Mouse (Mus musculus) adrenal gland, adult (tissue): Measurements from ENCODE around the gene Clcnkb.

ENCODE experiments used
- DNase-seq, 2 experiments: peaks; one replicate each; pipeline ENCODE4 v3.0.0; 2022 to 2023; ENCODE audit warnings: low spot score in 1 of 2; ENCODE audit not compliant: inconsistent age in 2 of 2

The Clcnkb gene

DNA sequence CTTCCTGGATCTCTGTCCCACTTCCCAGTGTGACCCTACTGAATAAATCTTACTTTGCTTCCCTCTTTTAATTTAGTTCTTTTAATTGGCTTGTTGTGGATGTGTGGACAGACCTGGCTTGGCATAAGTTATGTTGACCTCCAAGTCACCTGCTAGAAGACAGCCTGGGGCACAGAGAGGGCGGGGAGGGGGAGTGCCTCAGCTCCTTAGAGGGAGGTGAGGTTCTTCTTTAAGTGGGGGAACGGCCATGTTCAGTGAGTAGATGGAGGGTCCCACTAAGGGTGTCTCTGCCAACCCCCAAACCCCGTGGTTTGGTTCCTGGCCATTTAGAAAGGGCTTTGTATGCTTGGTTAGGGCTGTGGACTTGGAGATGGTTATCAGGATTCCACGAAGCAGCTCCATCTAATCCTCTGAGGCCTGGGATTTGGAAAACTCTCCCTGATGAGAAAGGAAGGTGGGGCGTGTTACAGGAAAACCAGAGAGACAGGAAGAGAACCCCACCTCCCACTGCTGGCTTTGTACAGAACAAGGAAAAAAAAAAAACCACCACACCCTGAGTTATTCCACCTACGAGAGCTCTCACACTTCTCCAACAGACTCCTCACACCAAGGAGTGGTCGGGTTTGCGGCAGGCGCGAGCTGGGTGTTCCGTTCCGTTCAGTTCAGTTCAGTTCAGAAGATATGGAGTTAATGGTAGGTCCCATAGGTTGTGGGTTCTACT, 23.4 kb upstream of the Clcnkb start:
- DNase-seq, result peak in 1 of 2 experiments; percentile 41

GRCm38 (mm10) chr4:141435974-141436373, 20.2 kb upstream of the Clcnkb start, which contains the start of gene Srarp:
Srarp (minus strand) TSS chr4:141436105.
- no peak for DNase-seq

- no peak for DNase-seq
Measured at GRCm38 (mm10) chr4:141433191-141433590, 17.4 kb upstream of the Clcnkb start.

DNA sequence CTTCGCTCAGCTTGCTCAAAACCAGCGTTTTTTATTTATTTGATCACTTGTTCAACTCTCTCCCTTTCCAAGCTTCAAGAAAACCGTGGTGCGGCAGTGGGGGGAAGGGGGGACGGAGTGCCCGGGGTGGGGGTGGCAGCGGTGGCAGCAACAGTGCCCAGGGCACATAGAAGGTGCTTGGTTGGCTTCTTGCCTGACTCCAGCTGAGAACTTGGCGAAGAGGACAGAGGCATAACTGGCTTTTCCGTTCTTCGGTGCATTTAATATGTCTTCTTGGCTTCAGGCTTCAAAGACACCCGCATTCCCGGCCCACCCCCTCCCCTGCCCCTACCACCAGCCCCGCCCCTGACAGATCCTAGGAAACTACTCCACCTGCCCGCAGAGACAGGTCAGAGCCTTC, 16.9 kb upstream of the Clcnkb start:
- peak in 1 of 2 experiments; percentile 66 for DNase-seq

DNA sequence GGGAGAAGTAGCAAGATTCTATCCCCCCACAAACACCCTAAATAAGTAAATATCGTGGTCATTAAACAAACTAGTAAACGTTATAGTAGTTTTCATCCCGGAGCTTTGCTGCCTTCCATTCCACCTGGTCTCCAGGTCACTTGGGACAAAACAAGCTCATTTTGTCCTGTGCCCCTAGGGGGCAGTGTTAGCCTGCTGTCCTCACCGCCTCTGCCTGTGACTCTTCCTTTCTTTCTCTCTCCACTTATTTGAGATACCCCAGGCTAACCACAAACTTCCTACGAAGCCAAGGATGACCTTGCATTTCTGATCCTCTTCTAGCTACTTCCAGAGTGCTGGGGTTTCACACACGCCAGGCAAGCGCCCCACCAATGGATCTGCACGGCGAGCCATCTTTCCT, 15.2 kb upstream of the Clcnkb start:
- peak; percentile 80 to 91 for DNase-seq

- DNase-seq, result peak; percentile 59 to 73
Measured at GRCm38 (mm10) chr4:141429847-141430246, 14.0 kb upstream of the Clcnkb start.

DNA sequence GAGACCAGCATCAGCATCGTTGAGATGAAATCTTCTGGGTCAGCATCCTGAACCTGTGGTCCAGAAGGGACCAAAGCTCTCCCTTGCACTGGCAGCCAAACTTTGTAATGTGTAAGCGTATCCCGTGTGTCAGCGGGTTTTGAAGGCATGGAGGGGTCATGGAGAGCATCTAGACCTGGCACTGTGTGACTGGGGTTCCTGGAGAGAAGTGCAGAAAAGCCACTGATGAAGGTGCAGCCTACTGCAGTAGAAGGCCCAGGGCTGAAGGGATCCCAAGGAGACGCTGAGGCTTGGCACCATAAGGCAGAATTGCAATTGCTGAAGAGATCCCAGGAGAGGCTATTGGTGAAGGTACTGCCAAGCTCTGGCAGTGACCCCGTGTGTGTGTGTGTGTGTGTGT, 13.6 kb upstream of the Clcnkb start:
- peak in 1 of 2 experiments; percentile 43 for DNase-seq

DNA sequence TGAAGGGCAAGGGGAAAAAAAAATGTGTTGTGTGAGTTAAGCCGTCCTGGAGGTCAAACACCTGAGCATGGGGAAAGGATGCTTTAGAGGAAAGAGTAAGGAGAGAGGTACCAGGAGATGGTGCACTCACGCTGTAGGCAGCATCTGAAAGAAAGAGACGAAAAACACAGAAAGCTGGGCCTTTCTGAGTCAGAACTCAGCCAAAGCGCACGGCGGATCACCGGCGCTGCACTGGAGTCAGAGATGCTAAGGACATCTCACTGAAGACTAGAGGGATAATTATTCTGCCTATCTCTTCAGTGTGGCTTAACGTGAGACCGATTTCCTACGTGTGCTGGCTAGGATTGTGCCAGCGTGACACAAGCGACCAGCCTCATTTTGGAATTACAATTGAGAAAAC, 12.1 kb upstream of the Clcnkb start:
- no peak for DNase-seq

- DNase-seq, result no peak
Measured at GRCm38 (mm10) chr4:141426796-141427745, 11.3 kb upstream of the Clcnkb start.

GRCm38 (mm10) chr4:141425484-141426479, 10.0 kb upstream of the Clcnkb start:
- peak; percentile 60 to 68 for DNase-seq

DNA sequence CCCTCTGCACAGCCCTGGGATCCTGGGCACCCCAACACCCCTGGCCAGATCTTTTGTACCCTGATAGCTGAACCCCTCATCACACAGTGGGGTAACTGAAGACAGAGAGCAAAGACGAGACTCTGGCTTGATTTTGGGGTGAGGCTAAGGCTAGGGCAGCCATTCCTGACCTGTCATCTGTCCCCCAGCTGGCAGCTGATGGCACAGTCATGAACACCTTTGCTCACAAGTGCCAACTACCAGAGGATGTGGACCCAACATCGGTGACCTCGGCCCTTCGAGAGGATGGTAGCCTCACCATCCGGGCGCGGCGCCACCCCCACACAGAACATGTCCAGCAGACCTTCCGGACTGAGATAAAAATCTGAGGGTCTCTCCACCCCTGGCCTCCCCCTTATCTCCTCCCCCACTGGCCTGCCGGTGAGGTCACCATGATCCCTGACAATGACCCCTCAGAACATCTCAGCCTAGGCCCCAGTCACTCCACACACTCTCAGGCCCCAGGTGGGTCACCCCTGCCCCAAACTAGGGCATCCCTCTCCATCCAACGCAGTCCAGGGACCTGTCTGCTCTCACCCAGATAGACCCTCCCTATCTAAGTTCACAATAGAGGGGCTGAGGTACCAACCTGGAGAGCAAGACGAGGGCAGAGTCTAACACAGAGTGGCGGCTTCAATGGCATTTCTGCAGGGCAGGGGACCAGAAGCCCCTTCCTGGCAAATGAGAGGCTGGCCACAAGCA, 8.0 kb upstream of the Clcnkb start:
- no peak for DNase-seq

- DNase-seq, result peak in 1 of 2 experiments; percentile 71
Measured at GRCm38 (mm10) chr4:141423288-141423687, 7.5 kb upstream of the Clcnkb start.

GRCm38 (mm10) chr4:141422841-141423240, 7.0 kb upstream of the Clcnkb start:
- no peak for DNase-seq

- DNase-seq, result peak in 1 of 2 experiments; percentile 62
Measured at GRCm38 (mm10) chr4:141421423-141421822, 5.6 kb upstream of the Clcnkb start.

GRCm38 (mm10) chr4:141420886-141421285, 5.1 kb upstream of the Clcnkb start:
- DNase-seq, result no peak

GRCm38 (mm10) chr4:141420192-141420829, 4.5 kb upstream of the Clcnkb start, which contains the start of gene Hspb7:
Hspb7 (plus strand) TSS chr4:141420779.
- no peak for DNase-seq

DNA sequence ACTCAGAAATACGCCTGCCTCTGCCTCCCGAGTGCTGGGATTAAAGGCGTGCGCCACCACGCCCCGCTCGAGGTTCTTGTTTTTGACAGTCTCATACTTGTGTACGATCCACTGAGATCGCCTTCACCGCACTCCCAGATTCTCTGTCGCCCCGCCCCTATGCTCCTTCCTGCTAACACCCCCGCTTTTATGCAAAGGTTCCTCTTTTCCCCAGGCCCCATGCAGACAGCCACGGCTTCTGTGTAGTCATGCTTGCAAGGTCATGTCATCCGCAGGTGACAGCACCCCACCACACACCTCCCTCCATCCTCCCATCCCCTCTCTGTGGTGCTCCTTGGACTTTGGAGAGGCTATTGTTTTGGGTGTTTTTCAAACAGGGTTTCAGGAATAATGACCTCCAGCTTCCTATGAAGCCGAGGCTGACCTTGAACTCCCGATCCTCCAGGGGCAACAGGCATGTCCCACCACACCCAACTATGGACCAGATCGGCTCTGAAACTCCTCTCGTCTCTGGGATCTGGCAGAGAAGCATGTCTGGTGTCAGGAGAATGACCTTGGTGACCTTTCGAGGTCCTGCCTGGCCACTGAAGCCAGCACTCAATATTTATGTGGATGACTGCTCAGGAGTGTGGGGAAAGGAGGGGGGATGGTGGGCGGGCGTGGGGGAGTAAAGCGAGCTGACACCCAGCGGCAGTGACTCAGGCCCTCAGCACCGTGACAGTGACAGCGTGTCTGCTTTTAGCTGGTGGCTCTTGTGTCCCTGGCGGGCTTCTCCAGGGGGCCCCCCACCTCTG, 3.8 kb upstream of the Clcnkb start:
- peak in 1 of 2 experiments; percentile 70 for DNase-seq

DNA sequence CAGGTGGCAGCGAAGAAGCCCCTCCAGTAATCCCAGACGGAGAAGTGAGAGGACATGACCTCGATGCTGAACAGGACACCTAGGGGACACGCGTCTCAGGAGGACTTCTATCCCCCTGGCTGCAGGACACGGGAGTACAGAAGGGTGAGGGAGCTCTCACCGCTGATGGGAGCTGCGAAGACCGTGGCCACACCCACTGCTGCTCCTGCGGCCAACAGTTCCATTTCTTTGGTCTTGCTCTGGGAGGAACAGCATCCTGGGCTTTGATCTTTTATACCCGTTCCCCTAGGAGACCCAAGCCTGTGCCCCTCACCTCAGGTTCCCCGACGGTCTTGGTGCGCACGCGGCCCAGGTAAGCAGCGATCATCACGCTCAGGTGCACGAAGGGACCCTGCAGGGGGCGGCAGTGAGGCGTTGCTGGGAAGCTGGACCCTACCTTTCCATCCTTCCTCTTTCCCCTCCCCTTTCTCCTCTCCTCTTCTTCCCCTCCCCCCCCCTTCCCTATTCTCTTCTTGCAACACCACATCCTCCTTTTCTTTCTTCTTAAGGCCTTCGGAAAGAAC, 4.3 kb downstream of the Clcnkb start:
- DNase-seq, result no peak
